ENCODE assay signal across 8 mouse cellular contexts in genomic region chr5:123140694-123141554, GRCm38 (mm10). TPM values are rescaled to one million over a fixed set of nuclear protein-coding genes. Genes with fewer than 3 reads are reported as not detected.
DNase-seq lines count a peak whose midpoint lies in the region; ATAC-seq and TF ChIP-seq lines count a peak whose summit lies in the region.

No protein-coding gene starts in this region.

- H3K36me3 ChIP-seq in forebrain, postnatal 0 days (ENCODE audit: insufficient read depth): no peaks in the 10 kb centered on the region
- no peaks in the 10 kb centered on the region for H3K36me3 ChIP-seq in neural tube, embryonic 15.5 days

- H3K27me3 ChIP-seq in cerebellum, adult 2 months (ENCODE audit: control insufficient read depth, insufficient read depth, low read length): no peaks in the 10 kb centered on the region
- no peaks in the 10 kb centered on the region for H3K27me3 ChIP-seq in forebrain, postnatal 0 days (ENCODE audit: insufficient read depth, low read length)
- no peaks in the 10 kb centered on the region for H3K27me3 ChIP-seq in neural tube, embryonic 15.5 days (replicated peaks)

- peak; percentile 97 for TF ChIP-seq POLR2A in cerebellum, adult 2 months (IDR thresholded peaks at IDR 0.05; ENCODE audit: borderline replicate concordance, insufficient read depth, low read length)
- TF ChIP-seq POLR2A in lung, adult 2 months (IDR thresholded peaks at IDR 0.05; ENCODE audit: borderline replicate concordance, extremely low read depth, low read depth, low read length): peak; percentile 52

- peak overlapping the region; percentile 100 for H3K9ac ChIP-seq in forebrain, postnatal 0 days
- peak overlapping the region; percentile 100 for H3K9ac ChIP-seq in neural tube, embryonic 15.5 days (replicated peaks)

- DNase-seq in MEL-GATA-1-ER (ENCODE audit: extremely low read depth, low read depth): peak; percentile 88
- DNase-seq in cerebellum, adult 2 months: peak; percentile 96
- DNase-seq in forebrain, postnatal 0 days: peak; percentile 96
- DNase-seq in heart, postnatal 4 days: peak; percentile 92
- peak; percentile 93 to 94 for DNase-seq in layer of hippocampus, adult 2 months (ENCODE audit: low spot score in 2 of 2)
- DNase-seq in lung, adult 2 months: peak; percentile 94
- peak; percentile 90 for DNase-seq in testis, postnatal 10 days (ENCODE audit: low spot score)

- 1% methylated on average over 31 of the region's 31 CpGs for WGBS in cerebellum, adult 2 months
- under 1% methylated on average over 31 of the region's 31 CpGs for WGBS in forebrain, postnatal 0 days
- under 1% methylated on average over 31 of the region's 31 CpGs for WGBS in lung, adult 2 months
- WGBS in neural tube, embryonic 15.5 days: under 1% methylated on average over 31 of the region's 31 CpGs

- peak overlapping the region; percentile 97 for H3K27ac ChIP-seq in cerebellum, adult 2 months (ENCODE audit: insufficient read depth, low read length)
- H3K27ac ChIP-seq in forebrain, postnatal 0 days (ENCODE audit: low read depth, low read length): peak overlapping the region; percentile 100
- peak overlapping the region; percentile 100 for H3K27ac ChIP-seq in layer of hippocampus, adult 2 months
- H3K27ac ChIP-seq in neural tube, embryonic 15.5 days (replicated peaks): peak overlapping the region; percentile 99

- H3K4me3 ChIP-seq in cerebellum, adult 2 months (replicated peaks; ENCODE audit: insufficient read depth, low read depth, low read length): peak overlapping the region; percentile 84
- peak overlapping the region; percentile 85 for H3K4me3 ChIP-seq in forebrain, postnatal 0 days (ENCODE audit: low read depth, low read length)
- H3K4me3 ChIP-seq in layer of hippocampus, adult 2 months: peak overlapping the region; percentile 76
- peak overlapping the region; percentile 71 for H3K4me3 ChIP-seq in lung, adult 2 months (replicated peaks; ENCODE audit: extremely low read depth, low read depth, low read length)
- H3K4me3 ChIP-seq in neural tube, embryonic 15.5 days (replicated peaks): peak overlapping the region; percentile 85

- ATAC-seq in forebrain, postnatal 0 days: peak; percentile 73
- ATAC-seq in neural tube, embryonic 15.5 days (ENCODE audit: low FRiP score): peak; percentile 73

- H3K9me3 ChIP-seq in forebrain, postnatal 0 days (ENCODE audit: low read length): no peaks in the 10 kb centered on the region
- H3K9me3 ChIP-seq in neural tube, embryonic 15.5 days (replicated peaks): no peaks in the 10 kb centered on the region

- TF ChIP-seq CTCF in cerebellum, adult 2 months (IDR thresholded peaks at IDR 0.05; ENCODE audit: borderline replicate concordance, insufficient read depth, low read depth, low read length): no peak
- no peak for TF ChIP-seq CTCF in forebrain, postnatal 0 days (IDR thresholded peaks at IDR 0.05; ENCODE audit: low read depth)
- no peak for TF ChIP-seq CTCF in layer of hippocampus, adult 2 months (conservative IDR thresholded peaks at IDR 0.05)
- no peak for TF ChIP-seq CTCF in lung, adult 2 months (IDR thresholded peaks at IDR 0.05; ENCODE audit: insufficient read depth, low read length)

- H3K4me1 ChIP-seq in cerebellum, adult 2 months (ENCODE audit: control insufficient read depth, insufficient read depth, low read length): peaks cover 20% of the 10 kb centered on the region
- H3K4me1 ChIP-seq in forebrain, postnatal 0 days (ENCODE audit: insufficient read depth): peaks cover 19% of the 10 kb centered on the region
- peaks cover 15% of the 10 kb centered on the region for H3K4me1 ChIP-seq in lung, adult 2 months (ENCODE audit: control insufficient read depth, insufficient read depth, low read length)
- H3K4me1 ChIP-seq in neural tube, embryonic 15.5 days: peaks cover 45% of the 10 kb centered on the region

- H3K4me2 ChIP-seq in forebrain, postnatal 0 days (ENCODE audit: low read depth): peak overlapping the region; percentile 97
- peak overlapping the region; percentile 98 for H3K4me2 ChIP-seq in neural tube, embryonic 15.5 days

RNA-seq across cellular contexts. Expression of gene Setd1b, which starts 1.1 kb away (rescaled TPM):
- polyA plus RNA-seq in cerebellum, adult 2 months (2012; rRNA removed): 14.9 and 17.0 TPM in 2 replicates
- 3.9 and 5.6 TPM in 2 replicates for total RNA-seq in forebrain, postnatal 0 days (2014; rRNA removed)
- polyA plus RNA-seq in forebrain, postnatal 0 days (2015; fragmentation: Nextera tagmentation; extraction: Ambion mirVana): 5.1 and 7.6 TPM in 2 replicates
- 10 to 100 TPM; 22.2 to 23.0 TPM for total RNA-seq in heart, postnatal 4 days (2021)
- total RNA-seq in layer of hippocampus, adult 2 months (2021): 10 to 100 TPM; 31.2 to 39.4 TPM
- 12.9 and 15.2 TPM in 2 replicates for polyA plus RNA-seq in lung, adult 2 months (2012; rRNA removed)
- 10.5 and 11.2 TPM in 2 replicates for polyA plus RNA-seq in neural tube, embryonic 15.5 days (2015; fragmentation: Nextera tagmentation; extraction: Ambion mirVana)

RNA-seq across cellular contexts. Expression of gene Rhof, which starts 8.4 kb away (rescaled TPM):
- 27.0 and 32.3 TPM in 2 replicates for polyA plus RNA-seq in cerebellum, adult 2 months (2012; rRNA removed)
- 25.3 and 27.0 TPM in 2 replicates for total RNA-seq in forebrain, postnatal 0 days (2014; rRNA removed)
- polyA plus RNA-seq in forebrain, postnatal 0 days (2015; fragmentation: Nextera tagmentation; extraction: Ambion mirVana): 36.9 and 38.7 TPM in 2 replicates
- under 1 TPM; 0.36 to 0.71 TPM for total RNA-seq in heart, postnatal 4 days (2021)
- 10 to 100 TPM; 43.3 to 46.3 TPM for total RNA-seq in layer of hippocampus, adult 2 months (2021)
- 10.0 and 10.8 TPM in 2 replicates for polyA plus RNA-seq in lung, adult 2 months (2012; rRNA removed)
- polyA plus RNA-seq in neural tube, embryonic 15.5 days (2015; fragmentation: Nextera tagmentation; extraction: Ambion mirVana): 19.2 and 20.9 TPM in 2 replicates

RNA-seq across cellular contexts. Expression of gene Psmd9, which starts 28.3 kb away (rescaled TPM):
- polyA plus RNA-seq in cerebellum, adult 2 months (2012; rRNA removed): 28.4 and 29.9 TPM in 2 replicates
- total RNA-seq in forebrain, postnatal 0 days (2014; rRNA removed): 37.4 and 39.5 TPM in 2 replicates
- 72.3 and 79.4 TPM in 2 replicates for polyA plus RNA-seq in forebrain, postnatal 0 days (2015; fragmentation: Nextera tagmentation; extraction: Ambion mirVana)
- 10 to 100 TPM; 22.8 to 24.8 TPM for total RNA-seq in heart, postnatal 4 days (2021)
- total RNA-seq in layer of hippocampus, adult 2 months (2021): 10 to 100 TPM; 27.8 to 30.4 TPM
- 19.3 and 21.5 TPM in 2 replicates for polyA plus RNA-seq in lung, adult 2 months (2012; rRNA removed)
- 79.5 and 81.1 TPM in 2 replicates for polyA plus RNA-seq in neural tube, embryonic 15.5 days (2015; fragmentation: Nextera tagmentation; extraction: Ambion mirVana)

RNA-seq across cellular contexts. Expression of gene Hpd, which starts 41.6 kb away (rescaled TPM):
- not detected in 2 replicates for polyA plus RNA-seq in cerebellum, adult 2 months (2012; rRNA removed)
- not detected in 2 replicates for total RNA-seq in forebrain, postnatal 0 days (2014; rRNA removed)
- not detected in 2 replicates for polyA plus RNA-seq in forebrain, postnatal 0 days (2015; fragmentation: Nextera tagmentation; extraction: Ambion mirVana)
- total RNA-seq in heart, postnatal 4 days (2021): not detected
- not detected for total RNA-seq in layer of hippocampus, adult 2 months (2021)
- polyA plus RNA-seq in lung, adult 2 months (2012; rRNA removed): 1.4 and 2.2 TPM in 2 replicates
- 0.50 TPM in 1 of 2 replicates, not detected in the other for polyA plus RNA-seq in neural tube, embryonic 15.5 days (2015; fragmentation: Nextera tagmentation; extraction: Ambion mirVana)

Comparison
In these comparisons a context has a peak if more than half of its experiments do, and no peak if none do; other contexts are left out.
1. Peak in every context shown above with its lines: DNase-seq, ATAC-seq, H3K4me3 ChIP-seq and H3K27ac ChIP-seq.